Mouse (Mus musculus) midbrain, postnatal 0 days (tissue): ENCODE results near the gene Psmb9. TPM values are rescaled to one million over a fixed set of nuclear protein-coding genes. Genes with fewer than 3 reads are reported as not detected.

ENCODE experiments used
- ATAC-seq: fragments of 200-750 bp; cut with Nextera tagmentation; 2 replicates; pipeline ENCODE4 v1.8.0; 2017; ENCODE audit warnings: moderate number of reproducible peaks, mild to moderate bottlenecking, moderate TSS enrichment, moderate library complexity; ENCODE audit not compliant: low FRiP score
- DNase-seq: peaks from one replicate; pipeline ENCODE4 v3.0.0-alpha.2; 2015; ENCODE audit warnings: low spot score
- H3K27ac ChIP-seq: fragments of 300-500 bp; sonication (generic); 2 replicates; pipeline ENCODE4 v1.5.1; 2014; ENCODE audit warnings: low read depth, mild to moderate bottlenecking, low read length, mixed read lengths
- H3K27me3 ChIP-seq: fragments of 300-500 bp; sonication (generic); 2 replicates; pipeline ENCODE4 v1.6.1; 2014; ENCODE audit warnings: low read length, control low read depth, mixed read lengths; ENCODE audit not compliant: insufficient read depth
- H3K36me3 ChIP-seq: fragments of 300-500 bp; sonication (generic); 2 replicates; pipeline ENCODE4 v1.6.1; 2014; ENCODE audit warnings: low read length, control low read depth, mixed read lengths; ENCODE audit not compliant: insufficient read depth
- H3K4me1 ChIP-seq: fragments of 300-500 bp; sonication (generic); 2 replicates; pipeline ENCODE4 v1.6.1; 2014; ENCODE audit warnings: mild to moderate bottlenecking, control low read depth, antibody characterized with exemption, low read length, mixed read lengths; ENCODE audit not compliant: insufficient read depth
- H3K4me2 ChIP-seq: fragments of 300-500 bp; sonication (generic); 2 replicates; pipeline ENCODE4 v1.6.1; 2014; ENCODE audit warnings: low read depth, mild to moderate bottlenecking, low read length, mixed read lengths; ENCODE audit not compliant: poor library complexity, severe bottlenecking
- H3K4me3 ChIP-seq: fragments of 300-500 bp; sonication (generic); 2 replicates; pipeline ENCODE4 v1.5.1; 2014; ENCODE audit warnings: low read depth, mild to moderate bottlenecking, low read length, moderate library complexity
- H3K9ac ChIP-seq: fragments of 300-500 bp; sonication (generic); replicated peaks from 2 replicates; pipeline ENCODE4 v1.6.1; 2014; ENCODE audit warnings: mild to moderate bottlenecking, low read length, moderate library complexity, mixed read lengths; ENCODE audit not compliant: poor library complexity, severe bottlenecking
- H3K9me3 ChIP-seq: fragments of 300-500 bp; sonication (generic); 2 replicates; pipeline ENCODE4 v1.6.1; 2016; ENCODE audit warnings: low read length, control low read depth
- CTCF ChIP-seq: IDR thresholded peaks from 2 replicates; pipeline ENCODE4 v1.5.1; 2016; ENCODE audit warnings: antibody characterized with exemption, mild to moderate bottlenecking
- WGBS: fragments of 180-500 bp; shearing (Covaris S2); extraction: QIAGEN DNeasy Blood & Tissue Kit; methylation state at CpG from one replicate; pipeline ENCODE4 v1.1.7; 2014; 5-methylcytosine and 5-hydroxymethylcytosine counted together
- polyA plus RNA-seq: library from polyadenylated mRNA; unstranded; fragments of >200 nt; fragmentation: Nextera tagmentation; extraction: Ambion mirVana; gene quantifications from 2 replicates; pipeline ENCODE4 v1.2.1, GENCODE M21; 2015
- total RNA-seq: library from RNA; depleted of rRNA; stranded (reverse); fragments of >200 nt; gene quantifications from 2 replicates; pipeline ENCODE4 v1.2.3, GENCODE M21; 2014

Psmb9 gene
- total and polyA plus RNA-seq, 2 experiments from 2014 or later, result 0.99 to 2.0 TPM

DNA sequence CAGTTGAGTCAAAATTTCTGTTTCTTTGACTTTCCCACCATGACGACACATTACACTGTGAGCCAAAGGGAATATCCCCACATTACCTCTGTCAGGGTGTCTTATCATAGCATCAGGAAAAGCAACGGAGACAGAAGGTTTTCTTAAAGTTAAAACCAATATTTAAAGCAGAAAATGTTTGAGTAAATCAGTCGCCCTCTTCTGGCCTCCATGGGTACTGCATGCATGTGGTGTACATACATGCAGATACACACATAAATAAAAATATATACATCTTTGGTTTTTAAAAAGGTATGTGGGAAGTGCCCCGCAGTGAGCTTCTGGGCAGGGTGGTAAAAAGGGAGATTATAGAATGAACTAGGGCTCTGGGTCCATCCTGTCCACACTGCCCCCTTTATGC is 10.4 kb downstream of the Psmb9 start:
- no peak overlapping the region for H3K27ac ChIP-seq
- 76% methylated on average over 4 of the region's 4 CpGs for WGBS
- TF ChIP-seq CTCF, result peak; percentile 43
- no peaks in the 10 kb centered on the region for H3K9me3 ChIP-seq
- no peak for DNase-seq
- no peak overlapping the region for H3K9ac ChIP-seq
- no peak overlapping the region for H3K4me2 ChIP-seq
- no peaks in the 10 kb centered on the region for H3K36me3 ChIP-seq
- ATAC-seq, result no peak
- H3K4me1 ChIP-seq, result no peaks in the 10 kb centered on the region
- no peaks in the 10 kb centered on the region for H3K27me3 ChIP-seq
- no peak overlapping the region for H3K4me3 ChIP-seq

DNA sequence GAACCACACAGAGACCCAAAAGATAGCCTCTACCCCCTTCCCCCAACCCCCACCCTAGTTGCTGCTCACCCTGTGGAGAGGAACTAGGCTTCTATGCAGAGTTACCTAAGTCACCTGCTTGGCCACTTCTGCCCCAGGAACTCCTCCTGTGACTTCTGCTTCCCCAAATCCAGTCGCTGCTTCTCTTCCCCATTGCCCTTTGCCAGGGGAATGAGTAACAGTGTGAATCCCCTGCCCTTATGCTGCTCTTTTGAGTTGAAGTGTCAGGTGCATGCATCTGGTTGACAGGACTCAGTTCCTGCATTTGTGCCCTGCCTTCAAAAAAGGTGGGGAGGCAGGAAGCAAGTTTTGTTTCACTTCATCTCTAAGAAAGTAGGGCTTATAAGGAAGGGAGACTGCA is 13.5 kb downstream of the Psmb9 start:
- no peak overlapping the region for H3K27ac ChIP-seq
- H3K9ac ChIP-seq, result no peak overlapping the region
- DNase-seq (no peak), ATAC-seq (no peak)
- no peak overlapping the region for H3K4me2 ChIP-seq
- no peaks in the 10 kb centered on the region for H3K9me3 ChIP-seq
- TF ChIP-seq CTCF, result no peak
- no peak overlapping the region for H3K4me3 ChIP-seq
- no peaks in the 10 kb centered on the region for H3K27me3 ChIP-seq
- WGBS, result 65% methylated on average over 1 of the region's 1 CpGs
- no peaks in the 10 kb centered on the region for H3K36me3 ChIP-seq
- no peaks in the 10 kb centered on the region for H3K4me1 ChIP-seq

DNA sequence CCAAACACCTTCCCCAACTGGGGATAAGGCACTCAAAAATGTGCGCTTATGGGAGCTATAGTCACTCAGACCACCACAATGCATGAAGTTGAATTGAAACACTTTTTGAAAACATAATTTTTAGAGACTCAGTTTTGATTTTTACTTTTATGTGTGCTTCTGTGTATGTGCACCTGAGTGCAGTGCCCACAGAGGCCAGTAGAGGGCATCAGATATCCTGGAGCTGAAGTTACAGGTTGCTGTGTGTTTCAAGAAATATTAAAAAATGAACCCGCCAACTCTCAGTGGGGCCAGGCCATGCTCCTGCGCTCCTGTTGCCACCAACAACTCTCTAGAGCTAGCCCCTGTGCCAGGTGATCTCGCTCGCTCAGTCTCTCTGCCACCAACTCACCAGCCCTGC is 15.0 kb downstream of the Psmb9 start:
- ATAC-seq (no peak), DNase-seq (no peak)
- Histone ChIP-seq H3K9me3 (no peaks in the 10 kb centered on the region), H3K4me1 (no peaks in the 10 kb centered on the region), H3K27ac (no peak overlapping the region), H3K36me3 (no peaks in the 10 kb centered on the region), H3K9ac (no peak overlapping the region), H3K4me2 (no peak overlapping the region), H3K4me3 (no peak overlapping the region), H3K27me3 (no peaks in the 10 kb centered on the region)
- WGBS, result 97% methylated on average over 5 of the region's 5 CpGs
- 0 out of 2 replicates have a peak, but pooled peaks have one; percentile 17 for TF ChIP-seq CTCF

DNA sequence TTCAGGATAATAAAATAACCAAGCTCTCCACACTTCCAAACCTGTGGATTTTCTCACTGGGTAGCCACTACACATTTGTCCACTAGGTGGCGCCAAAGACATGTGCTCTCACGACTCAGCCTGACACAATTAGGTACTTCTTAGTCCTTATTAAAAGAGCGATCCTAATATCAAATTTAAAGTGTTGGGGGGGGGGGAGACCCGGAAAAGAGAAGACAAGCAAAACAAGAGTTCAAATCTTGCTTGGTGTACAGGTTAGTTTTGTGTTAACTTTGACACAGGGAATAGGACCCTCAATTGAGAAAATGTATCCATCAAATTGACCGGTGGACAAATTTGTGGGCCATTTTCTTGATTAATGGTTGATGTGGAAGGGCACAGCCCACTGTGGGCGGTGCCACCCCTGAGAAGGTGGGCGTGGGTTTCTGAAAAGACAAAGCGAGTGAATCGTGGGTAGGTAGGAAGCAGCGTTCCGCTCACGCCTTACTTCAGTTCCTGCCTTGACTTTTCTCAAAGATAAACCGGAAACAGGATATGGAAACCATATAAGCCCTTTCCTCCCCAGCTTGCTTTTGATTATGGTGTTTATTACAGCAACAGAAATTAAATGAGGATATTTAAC is 16.6 kb downstream of the Psmb9 start:
- Histone ChIP-seq H3K9ac (no peak overlapping the region), H3K36me3 (no peaks in the 10 kb centered on the region), H3K4me1 (no peaks in the 10 kb centered on the region), H3K27me3 (no peaks in the 10 kb centered on the region), H3K4me2 (no peak overlapping the region), H3K27ac (no peak overlapping the region), H3K9me3 (no peaks in the 10 kb centered on the region), H3K4me3 (no peak overlapping the region)
- DNase-seq, result peak; percentile 82
- TF ChIP-seq CTCF, result peak; percentile 97
- 45% methylated on average over 13 of the region's 13 CpGs for WGBS
- no peak for ATAC-seq

DNA sequence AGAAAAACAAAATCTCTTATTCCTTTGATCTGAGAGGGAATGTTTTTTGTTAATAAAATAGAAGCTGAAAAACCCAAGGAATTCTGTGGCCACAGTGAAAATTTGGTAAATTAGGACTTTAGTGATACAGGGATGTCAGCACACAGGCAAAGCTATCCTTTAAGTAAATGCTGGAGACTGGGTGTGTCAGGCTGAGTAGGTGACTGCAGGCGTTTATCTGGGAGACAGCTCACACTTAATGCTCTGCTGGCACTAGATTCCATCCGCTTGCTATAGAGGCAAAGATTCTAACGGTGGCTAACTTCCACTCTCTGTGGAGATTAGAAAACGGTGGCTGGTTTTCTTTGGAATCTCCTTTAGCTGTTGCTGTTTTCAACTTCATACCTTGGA is 17.1 kb downstream of the Psmb9 start:
- H3K4me1 ChIP-seq, result no peaks in the 10 kb centered on the region
- H3K9me3 ChIP-seq, result no peaks in the 10 kb centered on the region
- no peaks in the 10 kb centered on the region for H3K36me3 ChIP-seq
- no peak overlapping the region for H3K27ac ChIP-seq
- no peak overlapping the region for H3K4me2 ChIP-seq
- no peak overlapping the region for H3K9ac ChIP-seq
- no peak for ATAC-seq
- no peak for TF ChIP-seq CTCF
- H3K27me3 ChIP-seq, result no peaks in the 10 kb centered on the region
- H3K4me3 ChIP-seq, result no peak overlapping the region
- no peak for DNase-seq
- 25% methylated on average over 4 of the region's 4 CpGs for WGBS

DNA sequence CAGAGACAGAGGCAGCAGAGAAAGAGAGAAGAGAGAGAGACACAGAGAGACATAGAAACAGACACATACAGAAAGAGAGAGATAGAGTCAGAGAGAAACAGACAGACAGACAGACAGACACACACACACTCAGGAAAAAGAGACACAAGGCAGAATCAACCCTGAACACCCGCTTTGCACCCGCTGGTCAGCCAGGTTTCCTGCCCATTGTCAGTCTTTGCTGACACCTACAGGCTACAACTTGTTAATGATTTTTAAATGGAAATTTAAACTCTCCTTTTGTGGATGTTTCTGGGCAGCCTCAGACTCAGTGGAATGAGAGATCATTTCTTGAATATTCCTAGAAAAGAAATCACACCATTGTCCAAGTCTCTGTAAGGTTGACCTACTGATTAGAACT is 18.3 kb downstream of the Psmb9 start:
- no peak overlapping the region for H3K27ac ChIP-seq
- DNase-seq (peak; percentile 77), ATAC-seq (no peak)
- no peaks in the 10 kb centered on the region for H3K36me3 ChIP-seq
- no peak overlapping the region for H3K9ac ChIP-seq
- peak; percentile 83 for TF ChIP-seq CTCF
- no peak overlapping the region for H3K4me2 ChIP-seq
- no peaks in the 10 kb centered on the region for H3K27me3 ChIP-seq
- H3K4me1 ChIP-seq, result no peaks in the 10 kb centered on the region
- WGBS, result 2% methylated on average over 2 of the region's 2 CpGs
- H3K9me3 ChIP-seq, result no peaks in the 10 kb centered on the region
- no peak overlapping the region for H3K4me3 ChIP-seq
